Mouse (Mus musculus): ENCODE measurements at regions not wholly inside any gene's neighbourhood (a gene's known extent, or its start where the extent isn't known, plus 50 kb on each side); places are given as distances from the start of the nearest gene placed in this dataset.

- H3K9me3 ChIP-seq (replicated peaks) = no peaks in the 10 kb centered on the region
- no peaks in the 10 kb centered on the region for H3K36me3 ChIP-seq
- no peak overlapping the region for H3K27ac ChIP-seq
- H3K4me3 ChIP-seq = no peak overlapping the region
- H3K4me1 ChIP-seq = peaks cover 12% of the 10 kb centered on the region; the same call in 1 of the 2 replicates
- no peak overlapping the region for H3K4me2 ChIP-seq (replicated peaks)
- peaks cover 3% of the 10 kb centered on the region for H3K27me3 ChIP-seq
- 43% methylated on average over 8 of the region's 8 CpGs for WGBS
- no peak overlapping the region for H3K9ac ChIP-seq
- ATAC-seq (ENCODE audit: low FRiP score) = no peak
These were observed 205.8 kb upstream of the Ajap1 start for GRCm38 (mm10) chr4:153688441-153688840.

DNA sequence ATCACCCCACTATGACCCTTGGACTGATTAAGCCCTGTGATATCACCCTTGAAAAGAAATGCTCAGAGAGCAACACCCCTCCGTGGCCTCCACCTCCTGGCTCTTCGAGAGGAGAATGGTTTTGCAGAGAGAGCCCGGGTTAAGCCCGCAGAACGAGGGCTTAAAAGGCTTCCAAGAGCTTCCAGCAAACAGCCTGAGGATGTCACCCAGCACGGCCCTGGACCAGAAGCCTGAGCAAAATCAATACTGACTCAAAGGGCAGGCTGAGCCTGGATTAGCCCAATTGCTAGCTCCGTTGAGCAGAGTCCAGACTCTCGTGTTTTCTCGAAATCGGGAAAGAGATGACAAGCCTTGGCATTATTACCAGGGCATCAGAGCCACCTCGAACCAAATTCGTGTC lies 211.3 kb upstream of the Ajap1 start:
- WGBS = 82% methylated on average over 12 of the region's 12 CpGs
- no peaks in the 10 kb centered on the region for H3K36me3 ChIP-seq
- H3K27me3 ChIP-seq = peaks cover 18% of the 10 kb centered on the region
- H3K9me3 ChIP-seq (replicated peaks) = no peaks in the 10 kb centered on the region
- no peak for ATAC-seq (ENCODE audit: low FRiP score)
- no peak overlapping the region for H3K9ac ChIP-seq
- H3K4me1 ChIP-seq = peaks cover 27% of the 10 kb centered on the region
- H3K4me3 ChIP-seq = no peak overlapping the region
- H3K27ac ChIP-seq = no peak overlapping the region
- no peak overlapping the region for H3K4me2 ChIP-seq (replicated peaks)

- H3K27ac ChIP-seq = peak overlapping the region; percentile 30; the same call in 1 of the 2 replicates
- peak; percentile 84 for ATAC-seq (ENCODE audit: low FRiP score)
- no peaks in the 10 kb centered on the region for H3K9me3 ChIP-seq (replicated peaks)
- H3K9ac ChIP-seq = no peak overlapping the region
- peaks cover 18% of the 10 kb centered on the region for H3K4me1 ChIP-seq
- no peak overlapping the region for H3K4me3 ChIP-seq
- H3K4me2 ChIP-seq (replicated peaks) = peak overlapping the region; percentile 8; the same call in 1 of the 2 replicates
- H3K36me3 ChIP-seq = no peaks in the 10 kb centered on the region
- peaks cover 15% of the 10 kb centered on the region for H3K27me3 ChIP-seq
- 17% methylated on average over 14 of the region's 14 CpGs for WGBS
These were observed 213.9 kb upstream of the Ajap1 start for GRCm38 (mm10) chr4:153696426-153697040.

DNA sequence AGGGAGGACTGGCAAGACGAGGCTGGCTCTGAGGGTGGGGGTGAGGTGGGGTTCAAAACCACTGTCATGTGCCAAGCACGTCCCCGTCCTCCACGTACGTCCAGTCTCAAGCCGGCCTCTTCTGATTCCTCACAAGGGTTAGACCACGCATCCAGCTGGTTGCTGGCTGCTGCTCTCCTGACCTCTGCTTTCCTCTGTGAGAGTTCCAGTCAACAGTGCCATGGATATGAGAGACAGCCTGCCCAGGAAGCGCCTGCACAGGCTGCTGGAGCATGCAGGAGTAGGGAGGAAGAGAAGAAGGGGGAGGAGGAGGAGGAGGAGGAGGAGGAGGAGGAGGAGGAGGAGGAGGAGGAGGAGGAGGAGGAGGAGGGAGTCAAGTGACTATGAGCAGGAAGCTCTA lies 224.6 kb upstream of the Ajap1 start:
- H3K36me3 ChIP-seq = no peaks in the 10 kb centered on the region
- no peak for ATAC-seq (ENCODE audit: low FRiP score)
- WGBS = 54% methylated on average over 8 of the region's 8 CpGs

GRCm38 (mm10) chr4:153714995-153715645 lies 232.5 kb upstream of the Ajap1 start:
- H3K36me3 ChIP-seq = no peaks in the 10 kb centered on the region
- no peak overlapping the region for H3K4me2 ChIP-seq (replicated peaks)
- H3K4me1 ChIP-seq = peaks cover 22% of the 10 kb centered on the region
- no peaks in the 10 kb centered on the region for H3K9me3 ChIP-seq (replicated peaks)
- no peak overlapping the region for H3K4me3 ChIP-seq
- WGBS = 60% methylated on average over 6 of the region's 6 CpGs
- H3K9ac ChIP-seq = no peak overlapping the region
- H3K27ac ChIP-seq = no peak overlapping the region
- peak; percentile 27; the same call in 1 of the 2 replicates for ATAC-seq (ENCODE audit: low FRiP score)
- no peaks in the 10 kb centered on the region for H3K27me3 ChIP-seq

More for the DNA sequence above, 224.6 kb upstream of the Ajap1 start:
- peaks cover 4% of the 10 kb centered on the region; the same call in 1 of the 2 replicates for H3K27me3 ChIP-seq
- H3K4me2 ChIP-seq (replicated peaks) = no peak overlapping the region
- H3K4me1 ChIP-seq = peaks cover 16% of the 10 kb centered on the region; the same call in 1 of the 2 replicates
- H3K9me3 ChIP-seq (replicated peaks) = no peaks in the 10 kb centered on the region; the same call in 1 of the 2 replicates
- no peak overlapping the region for H3K4me3 ChIP-seq
- no peak overlapping the region; the same call in 1 of the 2 replicates for H3K27ac ChIP-seq
- H3K9ac ChIP-seq = no peak overlapping the region

DNA sequence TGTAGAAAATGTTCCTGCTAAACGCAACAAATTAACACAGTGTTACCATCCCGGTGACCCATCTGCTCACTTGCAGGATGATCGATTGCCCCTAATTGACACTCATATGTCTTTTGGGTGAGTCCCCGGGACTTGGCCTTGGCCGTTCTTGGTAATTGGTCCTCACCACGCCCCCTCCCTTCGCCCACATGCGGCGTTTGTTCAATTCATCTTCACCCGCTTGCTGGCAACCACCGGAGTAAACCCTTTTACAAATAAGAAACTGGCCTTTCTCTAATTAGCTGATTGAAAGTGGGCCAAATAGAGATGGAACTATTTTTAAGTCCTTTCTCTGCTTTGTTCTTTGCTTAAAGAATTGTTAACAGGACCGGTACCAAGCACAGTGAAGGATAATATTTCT lies 234.7 kb upstream of the Ajap1 start:
- H3K4me1 ChIP-seq = peaks cover 19% of the 10 kb centered on the region
- H3K27ac ChIP-seq = no peak overlapping the region
- no peak overlapping the region for H3K4me3 ChIP-seq
- H3K9ac ChIP-seq = no peak overlapping the region
- ATAC-seq (ENCODE audit: low FRiP score) = 0 out of 2 replicates have a peak, but pooled peaks have one; percentile 26
- H3K9me3 ChIP-seq (replicated peaks) = no peaks in the 10 kb centered on the region
- no peak overlapping the region for H3K4me2 ChIP-seq (replicated peaks)
- WGBS = 74% methylated on average over 12 of the region's 12 CpGs
- H3K27me3 ChIP-seq = no peaks in the 10 kb centered on the region
- H3K36me3 ChIP-seq = no peaks in the 10 kb centered on the region

DNA sequence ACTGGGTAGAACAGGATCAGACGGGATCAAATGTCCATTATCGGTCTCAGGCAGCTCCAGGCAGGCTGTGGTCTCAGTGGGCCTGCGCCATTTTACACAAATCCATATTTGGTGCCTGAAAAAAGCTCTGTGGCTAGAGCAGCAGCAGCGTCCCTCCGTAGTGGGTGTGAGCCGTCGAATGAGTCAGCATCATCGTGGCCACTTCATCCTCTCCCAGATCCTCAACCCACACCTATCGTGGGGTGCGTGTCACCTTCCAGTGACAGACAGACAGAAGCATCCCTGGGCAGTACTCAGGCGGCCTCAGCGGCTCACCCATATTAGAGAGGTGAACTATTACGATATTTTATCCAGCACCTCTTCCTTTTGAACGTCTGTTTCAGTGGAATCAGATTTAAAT lies 233.0 kb upstream of the A430005L14Rik start:
- H3K9me3 ChIP-seq (replicated peaks) = no peaks in the 10 kb centered on the region
- H3K4me3 ChIP-seq = no peak overlapping the region
- peaks cover 17% of the 10 kb centered on the region; the same call in 1 of the 2 replicates for H3K4me1 ChIP-seq
- no peak overlapping the region for H3K27ac ChIP-seq
- no peak for ATAC-seq (ENCODE audit: low FRiP score)
- H3K4me2 ChIP-seq (replicated peaks) = no peak overlapping the region
- no peaks in the 10 kb centered on the region for H3K36me3 ChIP-seq
- no peak overlapping the region for H3K9ac ChIP-seq
- peaks cover 2% of the 10 kb centered on the region; the same call in 1 of the 2 replicates for H3K27me3 ChIP-seq
- WGBS = 95% methylated on average over 14 of the region's 14 CpGs

DNA sequence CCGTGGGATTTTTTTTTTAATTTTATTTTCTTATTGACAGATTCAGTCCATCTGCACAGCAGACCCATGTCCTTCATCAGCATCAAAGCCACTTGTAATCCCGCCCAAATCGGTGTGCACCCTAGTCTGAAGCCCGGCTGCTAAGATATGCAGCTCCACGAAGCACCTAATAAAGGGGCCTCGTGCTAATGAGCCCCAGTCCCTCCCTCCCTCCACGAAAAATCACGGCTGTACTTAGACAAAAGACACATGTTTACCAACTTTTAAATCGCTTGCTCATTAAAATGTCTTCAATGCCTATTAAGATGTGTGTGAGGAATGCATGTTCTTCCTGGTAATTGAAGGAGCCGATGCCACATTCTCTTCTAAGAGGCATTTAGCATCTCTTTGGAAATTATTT lies 229.8 kb upstream of the A430005L14Rik start:
- no peak overlapping the region for H3K27ac ChIP-seq
- no peak for ATAC-seq (ENCODE audit: low FRiP score)
- no peak overlapping the region for H3K4me3 ChIP-seq
- WGBS = 63% methylated on average over 10 of the region's 10 CpGs
- peaks cover 13% of the 10 kb centered on the region; the same call in 1 of the 2 replicates for H3K4me1 ChIP-seq
- H3K36me3 ChIP-seq = no peaks in the 10 kb centered on the region
- no peak overlapping the region for H3K9ac ChIP-seq
- H3K4me2 ChIP-seq (replicated peaks) = no peak overlapping the region
- H3K27me3 ChIP-seq = peaks cover 2% of the 10 kb centered on the region; the same call in 1 of the 2 replicates
- no peaks in the 10 kb centered on the region for H3K9me3 ChIP-seq (replicated peaks)

DNA sequence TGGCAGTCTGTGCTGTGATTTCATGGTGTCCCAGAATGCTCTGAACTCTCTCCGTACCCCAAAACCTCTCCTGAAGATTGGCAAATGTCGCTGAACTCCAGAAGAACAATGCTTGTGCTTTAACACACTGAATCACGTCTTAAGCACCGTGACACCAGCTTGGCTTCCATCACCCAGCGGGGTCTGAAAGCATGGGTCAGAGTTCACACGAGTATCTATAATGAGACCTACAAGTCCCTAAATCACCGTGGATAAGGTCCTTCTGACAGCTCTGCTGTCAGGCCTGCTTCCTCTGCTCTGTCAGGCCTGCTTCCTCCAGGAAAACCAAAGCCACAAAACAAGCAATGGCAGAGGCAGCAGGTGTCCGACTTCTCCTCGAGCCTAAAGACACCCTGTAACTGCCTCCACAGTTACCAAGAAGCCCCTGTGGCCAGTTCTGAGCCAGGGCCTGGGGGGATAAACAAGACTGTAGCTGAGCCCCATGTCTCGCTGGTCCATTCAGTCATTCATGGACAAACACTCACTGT lies 229.1 kb upstream of the A430005L14Rik start:
- Histone ChIP-seq H3K4me3 (no peak overlapping the region), H3K4me2 (replicated peaks) (no peak overlapping the region), H3K4me1 (peaks cover 13% of the 10 kb centered on the region; the same call in 1 of the 2 replicates), H3K9me3 (replicated peaks) (no peaks in the 10 kb centered on the region), H3K9ac (no peak overlapping the region), H3K27ac (no peak overlapping the region), H3K27me3 (peaks cover 2% of the 10 kb centered on the region; the same call in 1 of the 2 replicates), H3K36me3 (no peaks in the 10 kb centered on the region)
- no peak for ATAC-seq (ENCODE audit: low FRiP score)
- WGBS = 31% methylated on average over 10 of the region's 10 CpGs

DNA sequence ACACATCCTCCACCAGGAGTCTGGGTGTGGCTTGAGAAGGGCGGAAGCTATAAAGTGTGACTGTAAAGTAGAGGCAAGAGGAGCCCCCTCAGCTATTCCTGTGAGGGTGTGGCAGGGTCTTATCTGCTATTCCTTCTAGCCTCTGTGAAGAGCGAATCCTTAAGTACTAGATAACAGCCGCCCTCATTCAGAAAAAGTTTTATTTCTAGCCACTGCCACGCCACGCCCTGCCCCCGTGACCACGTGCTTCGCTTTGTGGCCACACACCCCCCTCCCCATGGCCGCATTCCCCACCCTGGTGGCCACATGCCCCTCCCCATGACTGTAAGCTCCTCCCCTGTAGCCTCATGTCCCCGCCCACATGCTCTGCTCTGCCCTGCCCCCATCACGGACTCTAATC lies 218.9 kb upstream of the A430005L14Rik start:
- H3K4me2 ChIP-seq (replicated peaks) = no peak overlapping the region
- no peaks in the 10 kb centered on the region for H3K4me1 ChIP-seq
- H3K9me3 ChIP-seq (replicated peaks) = no peaks in the 10 kb centered on the region; the same call in 1 of the 2 replicates
- H3K36me3 ChIP-seq = no peaks in the 10 kb centered on the region
- H3K4me3 ChIP-seq = no peak overlapping the region
- no peak overlapping the region for H3K9ac ChIP-seq
- no peak for ATAC-seq (ENCODE audit: low FRiP score)
- H3K27ac ChIP-seq = no peak overlapping the region
- no peaks in the 10 kb centered on the region for H3K27me3 ChIP-seq
- 84% methylated on average over 11 of the region's 11 CpGs for WGBS

GRCm38 (mm10) chr4:153742241-153742640 lies 214.8 kb upstream of the A430005L14Rik start:
- no peak for ATAC-seq (ENCODE audit: low FRiP score)
- WGBS = 94% methylated on average over 10 of the region's 10 CpGs
- Histone ChIP-seq H3K9me3 (replicated peaks) (no peaks in the 10 kb centered on the region), H3K4me2 (replicated peaks) (no peak overlapping the region), H3K9ac (no peak overlapping the region), H3K27ac (no peak overlapping the region), H3K27me3 (no peaks in the 10 kb centered on the region), H3K4me1 (no peaks in the 10 kb centered on the region), H3K36me3 (no peaks in the 10 kb centered on the region), H3K4me3 (no peak overlapping the region)

- Histone ChIP-seq H3K9me3 (replicated peaks) (no peaks in the 10 kb centered on the region), H3K4me1 (peaks cover 9% of the 10 kb centered on the region; the same call in 1 of the 2 replicates), H3K27me3 (0 out of 2 replicates have a peak, but pooled peaks cover 4% of the 10 kb centered on the region), H3K9ac (no peak overlapping the region), H3K27ac (no peak overlapping the region), H3K4me3 (no peak overlapping the region), H3K36me3 (no peaks in the 10 kb centered on the region), H3K4me2 (replicated peaks) (no peak overlapping the region)
- WGBS = 70% methylated on average over 6 of the region's 6 CpGs
- no peak for ATAC-seq (ENCODE audit: low FRiP score)
These were observed 204.2 kb upstream of the A430005L14Rik start for GRCm38 (mm10) chr4:153752791-153753190.
